Mouse (Mus musculus) hindbrain, postnatal 0 days (tissue): ENCODE data around the gene Cct3. TPM values are rescaled to one million over a fixed set of nuclear protein-coding genes. Genes with fewer than 3 reads are reported as not detected.

Experiments
- ATAC-seq: fragments of 200-750 bp; cut with Nextera tagmentation; 2 replicates; pipeline ENCODE4 v1.8.0; 2017; ENCODE audit warnings: mild to moderate bottlenecking, moderate TSS enrichment, moderate library complexity
- DNase-seq: peaks from one replicate; pipeline ENCODE4 v3.0.0-alpha.2; 2015; ENCODE audit warnings: low spot score
- H3K27ac ChIP-seq: fragments of 300-500 bp; sonication (generic); 2 replicates; pipeline ENCODE4 v1.5.1; 2014; ENCODE audit warnings: mild to moderate bottlenecking
- H3K27me3 ChIP-seq: fragments of 300-500 bp; sonication (generic); 2 replicates; pipeline ENCODE4 v1.6.1; 2014; ENCODE audit warnings: low read length, mixed read lengths; ENCODE audit not compliant: insufficient read depth
- H3K36me3 ChIP-seq: fragments of 300-500 bp; sonication (generic); 2 replicates; pipeline ENCODE4 v1.6.1; 2014; ENCODE audit warnings: low read length, mixed read lengths; ENCODE audit not compliant: insufficient read depth
- H3K4me1 ChIP-seq: fragments of 300-500 bp; sonication (generic); 2 replicates; pipeline ENCODE4 v1.6.1; 2014; ENCODE audit warnings: antibody characterized with exemption, low read length, mixed read lengths; ENCODE audit not compliant: insufficient read depth
- H3K4me2 ChIP-seq: fragments of 300-500 bp; sonication (generic); 2 replicates; pipeline ENCODE4 v1.6.1; 2014; ENCODE audit warnings: low read depth, mild to moderate bottlenecking, low read length, moderate library complexity, mixed read lengths
- H3K4me3 ChIP-seq: fragments of 300-500 bp; sonication (generic); 2 replicates; pipeline ENCODE4 v1.5.1; 2014; ENCODE audit warnings: low read length
- H3K9ac ChIP-seq: fragments of 300-500 bp; sonication (generic); replicated peaks from 2 replicates; pipeline ENCODE4 v1.6.1; 2014; ENCODE audit warnings: mild to moderate bottlenecking, low read length, moderate library complexity, mixed read lengths
- H3K9me3 ChIP-seq: fragments of 300-500 bp; sonication (generic); 2 replicates; pipeline ENCODE4 v1.6.1; 2016; ENCODE audit warnings: low read length, mixed read lengths
- CTCF ChIP-seq: IDR thresholded peaks from 2 replicates; pipeline ENCODE4 v1.5.1; 2016; ENCODE audit warnings: antibody characterized with exemption, control low read depth, low read depth
- WGBS: fragments of 180-500 bp; shearing (Covaris S2); extraction: QIAGEN DNeasy Blood & Tissue Kit; methylation state at CpG from one replicate; pipeline ENCODE4 v1.1.7; 2014; 5-methylcytosine and 5-hydroxymethylcytosine counted together
- polyA plus RNA-seq: library from polyadenylated mRNA; unstranded; fragments of >200 nt; fragmentation: Nextera tagmentation; extraction: Ambion mirVana; gene quantifications from 2 replicates; pipeline ENCODE4 v1.2.1, GENCODE M21; 2015
- total RNA-seq: library from RNA; depleted of rRNA; stranded (reverse); fragments of >200 nt; gene quantifications from 2 replicates; pipeline ENCODE4 v1.2.3, GENCODE M21; 2014

Cct3 gene
- total and polyA plus RNA-seq, 2 experiments from 2014 or later: 231 to 401 TPM

GRCm38 (mm10) chr3:88354396-88355165, 57.7 kb downstream of the Cct3 start:
- peak; percentile 42 for TF ChIP-seq CTCF
- DNase-seq: peak; percentile 51
- Histone ChIP-seq H3K4me3 (no peak overlapping the region), H3K27ac (no peak overlapping the region), H3K4me1 (no peaks in the 10 kb centered on the region), H3K36me3 (peaks cover 95% of the 10 kb centered on the region), H3K27me3 (no peaks in the 10 kb centered on the region), H3K9ac (no peak overlapping the region), H3K4me2 (no peak overlapping the region), H3K9me3 (no peaks in the 10 kb centered on the region)
- 95% methylated on average over 8 of the region's 8 CpGs for WGBS
- no peak for ATAC-seq

GRCm38 (mm10) chr3:88359584-88359983, 62.7 kb downstream of the Cct3 start:
- ATAC-seq (no peak), DNase-seq (no peak)
- no peak for TF ChIP-seq CTCF
- Histone ChIP-seq H3K9me3 (no peaks in the 10 kb centered on the region), H3K4me1 (no peaks in the 10 kb centered on the region), H3K27ac (no peak overlapping the region), H3K9ac (0 out of 2 replicates have a peak overlapping the region, but pooled peaks have one; percentile 14), H3K36me3 (peaks cover 70% of the 10 kb centered on the region), H3K27me3 (no peaks in the 10 kb centered on the region), H3K4me3 (no peak overlapping the region), H3K4me2 (no peak overlapping the region)
- WGBS: 55% methylated on average over 5 of the region's 5 CpGs

- TF ChIP-seq CTCF: no peak
- no peaks in the 10 kb centered on the region for H3K4me1 ChIP-seq
- H3K9me3 ChIP-seq: no peaks in the 10 kb centered on the region
- WGBS: 69% methylated on average over 3 of the region's 3 CpGs
- H3K4me2 ChIP-seq: no peak overlapping the region
- DNase-seq (no peak), ATAC-seq (no peak)
- no peaks in the 10 kb centered on the region for H3K27me3 ChIP-seq
- no peak overlapping the region for H3K4me3 ChIP-seq
- no peak overlapping the region for H3K27ac ChIP-seq
- H3K9ac ChIP-seq: no peak overlapping the region
- peaks cover 66% of the 10 kb centered on the region for H3K36me3 ChIP-seq
These were observed 63.1 kb downstream of the Cct3 start for GRCm38 (mm10) chr3:88359989-88360388.

GRCm38 (mm10) chr3:88361096-88361495, 64.2 kb downstream of the Cct3 start:
- Histone ChIP-seq H3K4me2 (no peak overlapping the region), H3K4me1 (no peaks in the 10 kb centered on the region), H3K9ac (no peak overlapping the region), H3K36me3 (peaks cover 54% of the 10 kb centered on the region), H3K9me3 (no peaks in the 10 kb centered on the region), H3K27me3 (no peaks in the 10 kb centered on the region), H3K4me3 (no peak overlapping the region), H3K27ac (peak overlapping the region; percentile 68; the same call in 1 of the 2 replicates)
- WGBS: 77% methylated on average over 6 of the region's 6 CpGs
- DNase-seq (no peak), ATAC-seq (no peak)
- no peak for TF ChIP-seq CTCF

GRCm38 (mm10) chr3:88361612-88362313, 64.8 kb downstream of the Cct3 start:
- Histone ChIP-seq H3K9me3 (no peaks in the 10 kb centered on the region), H3K36me3 (peaks cover 48% of the 10 kb centered on the region), H3K9ac (no peak overlapping the region), H3K4me3 (no peak overlapping the region), H3K4me1 (no peaks in the 10 kb centered on the region), H3K4me2 (no peak overlapping the region), H3K27me3 (no peaks in the 10 kb centered on the region), H3K27ac (peak overlapping the region; percentile 68)
- peak; percentile 60 for ATAC-seq
- no peak for TF ChIP-seq CTCF
- peak; percentile 40 for DNase-seq
- WGBS: 83% methylated on average over 2 of the region's 2 CpGs

GRCm38 (mm10) chr3:88363700-88364099, 66.8 kb downstream of the Cct3 start:
- WGBS: 32% methylated on average over 4 of the region's 4 CpGs
- DNase-seq (peak; percentile 48), ATAC-seq (peak; percentile 70)
- H3K4me1 ChIP-seq: no peaks in the 10 kb centered on the region
- H3K27ac ChIP-seq: peak overlapping the region; percentile 59
- H3K27me3 ChIP-seq: no peaks in the 10 kb centered on the region
- no peaks in the 10 kb centered on the region for H3K9me3 ChIP-seq
- no peak overlapping the region for H3K4me2 ChIP-seq
- H3K36me3 ChIP-seq: peaks cover 33% of the 10 kb centered on the region
- no peak for TF ChIP-seq CTCF
- no peak overlapping the region for H3K9ac ChIP-seq
- no peak overlapping the region for H3K4me3 ChIP-seq
